Mouse (Mus musculus) ES-E14 (cell line): ENCODE results near the gene Dmrt2.

Source experiments
- CHD2 ChIP-seq: IDR thresholded peaks from 2 replicates; pipeline ENCODE4 v1.6.1; 2014; ENCODE audit warnings: mild to moderate bottlenecking, low read depth, low read length, inconsistent platforms
- MAFK ChIP-seq: IDR thresholded peaks from 2 replicates; pipeline ENCODE4 v1.6.1; 2014; ENCODE audit warnings: mild to moderate bottlenecking, low read depth, low read length, inconsistent platforms; ENCODE audit not compliant: insufficient read depth
- ZC3H11A ChIP-seq: IDR thresholded peaks from 2 replicates; pipeline ENCODE4 v1.6.1; 2012; ENCODE audit warnings: low read depth, mild to moderate bottlenecking, inconsistent platforms, low read length, borderline replicate concordance
- ZNF384 ChIP-seq: IDR thresholded peaks from 2 replicates; pipeline ENCODE4 v1.6.1; 2012; ENCODE audit warnings: low read depth, low read length, inconsistent platforms

DNA sequence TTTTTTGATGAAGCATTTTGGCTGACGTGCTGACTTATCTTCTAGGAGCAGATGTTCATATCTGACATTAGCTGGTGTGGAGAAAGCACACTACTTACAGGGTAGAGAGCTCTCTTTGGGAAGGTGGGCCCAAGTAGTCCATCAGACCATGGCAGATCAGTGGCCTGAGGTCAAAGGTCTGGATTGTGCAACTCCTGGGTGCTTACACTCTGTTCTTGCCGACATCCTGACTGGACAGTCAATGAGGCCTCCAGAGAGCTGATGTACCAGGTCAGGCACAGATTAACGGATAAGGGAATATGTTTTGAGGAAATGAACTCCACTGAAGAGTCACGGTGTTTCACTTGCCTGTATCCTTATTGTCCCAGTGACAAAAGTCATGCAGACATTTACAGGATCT is 23.5 kb upstream of the Dmrt2 start:
- no peak for TF ChIP-seq MAFK
- TF ChIP-seq CHD2 = no peak
- no peak for TF ChIP-seq ZNF384
- TF ChIP-seq ZC3H11A = no peak
